ENCODE assay signal across 21 mouse cellular contexts in the genomic region with DNA sequence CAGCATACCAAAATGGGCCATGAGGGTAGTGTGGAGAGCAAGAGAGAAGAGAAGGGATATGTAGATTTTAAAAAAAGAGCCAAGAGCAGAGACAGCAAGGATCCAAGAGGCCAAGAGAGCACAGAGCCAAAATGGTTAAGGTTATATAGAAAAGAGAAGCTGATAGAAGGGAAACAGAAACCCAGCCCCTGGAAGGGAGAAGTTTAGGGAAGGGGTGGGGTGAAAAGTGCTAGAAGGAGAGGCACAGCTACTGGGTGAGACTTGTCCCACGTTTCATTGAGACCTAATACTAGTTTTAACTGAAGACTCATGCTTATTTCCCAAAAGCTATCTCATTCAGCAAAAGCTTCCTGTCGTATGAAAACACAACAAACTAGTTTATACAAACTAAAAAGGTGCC. TPM values are rescaled to one million over a fixed set of nuclear protein-coding genes. Genes with fewer than 3 reads are reported as not detected.
"Had no signal": no experiment of that assay in that cellular context is flagged by ENCODE, and none has a peak within 500 bp of the region (broad histone marks: within the 10 kb centered on the region; RNA-seq: fewer than 3 reads in every experiment).

No protein-coding gene starts in this region.

- ATAC-seq: forebrain, embryonic 13.5 days; forebrain, embryonic 14.5 days; forebrain, embryonic 15.5 days; forebrain, embryonic 16.5 days; forebrain, postnatal 0 days had no signal

- DNase-seq: cerebellum, adult 8-10 months; cerebellum, adult 9-11 months; cerebellum, postnatal 10 days; cerebellum, postnatal 14 days; cerebellum, postnatal 25 days; cerebellum, postnatal 36 days; embryo, embryonic 11 days; forebrain, postnatal 0 days; gastrocnemius, adult 2 months; gastrocnemius, postnatal 10 days; gastrocnemius, postnatal 14 days; gastrocnemius, postnatal 25 days; gastrocnemius, postnatal 36 days; heart, adult 11 months; heart, adult 18-20 months; heart, adult 2 months had no signal

RNA-seq across cellular contexts. Expression of a gene that starts 56.5 kb away (rescaled TPM):
- total RNA-seq: common myeloid progenitor, adult 5-6 weeks had no signal
